Mouse (Mus musculus) stomach, embryonic 14.5 days (tissue): ENCODE results near the gene Lclat1. TPM values are rescaled to one million over a fixed set of nuclear protein-coding genes. Genes with fewer than 3 reads are reported as not detected.

Experiments
- ATAC-seq: fragments of 200-750 bp; cut with Nextera tagmentation; 2 replicates; pipeline ENCODE4 v1.8.0; 2017; ENCODE audit warnings: low read depth, moderate TSS enrichment; ENCODE audit not compliant: insufficient number of reproducible peaks, insufficient read depth, low FRiP score
- H3K27ac ChIP-seq: fragments of 300-500 bp; sonication (generic); 2 replicates; pipeline ENCODE4 v1.5.1; 2014; ENCODE audit warnings: mild to moderate bottlenecking, low read length, moderate library complexity, mixed read lengths
- H3K27me3 ChIP-seq: fragments of 300-500 bp; sonication (generic); 2 replicates; pipeline ENCODE4 v1.6.1; 2014; ENCODE audit warnings: low read length, control low read depth, mixed read lengths; ENCODE audit not compliant: control insufficient read depth, insufficient read depth
- H3K36me3 ChIP-seq: fragments of 300-500 bp; sonication (generic); 2 replicates; pipeline ENCODE4 v1.6.1; 2014; ENCODE audit warnings: mild to moderate bottlenecking, control low read depth, low read length, moderate library complexity, mixed read lengths; ENCODE audit not compliant: control insufficient read depth, insufficient read depth
- H3K4me1 ChIP-seq: fragments of 300-500 bp; sonication (generic); 2 replicates; pipeline ENCODE4 v1.6.1; 2014; ENCODE audit warnings: low read length, control low read depth, mixed read lengths; ENCODE audit not compliant: control insufficient read depth, insufficient read depth
- H3K4me2 ChIP-seq: fragments of 300-500 bp; sonication (generic); replicated peaks from 2 replicates; pipeline ENCODE4 v1.6.1; 2014; ENCODE audit warnings: low read depth, low read length, control low read depth
- H3K4me3 ChIP-seq: fragments of 300-500 bp; sonication (generic); 2 replicates; pipeline ENCODE4 v1.5.1; 2014; ENCODE audit warnings: low read depth, low read length, control low read depth
- H3K9ac ChIP-seq: fragments of 300-500 bp; sonication (generic); replicated peaks from 2 replicates; pipeline ENCODE4 v1.6.1; 2014; ENCODE audit warnings: low read depth, mild to moderate bottlenecking, control low read depth, low read length, moderate library complexity, mixed read lengths
- H3K9me3 ChIP-seq: fragments of 300-500 bp; sonication (generic); 2 replicates; pipeline ENCODE4 v1.6.1; 2016; ENCODE audit warnings: low read depth, low read length, control low read depth; ENCODE audit not compliant: control insufficient read depth
- WGBS: fragments of 180-500 bp; shearing (Covaris S2); extraction: QIAGEN DNeasy Blood & Tissue Kit; methylation state at CpG from one replicate; pipeline ENCODE4 v1.1.7; 2014; 5-methylcytosine and 5-hydroxymethylcytosine counted together
- polyA plus RNA-seq: library from polyadenylated mRNA; unstranded; fragments of >200 nt; fragmentation: Nextera tagmentation; extraction: Ambion mirVana; gene quantifications from 2 replicates; pipeline ENCODE4 v1.2.1, GENCODE M21; 2014

Gene Lclat1
- polyA plus RNA-seq, 1 experiment from 2014 or later, result 20.0 TPM

DNA sequence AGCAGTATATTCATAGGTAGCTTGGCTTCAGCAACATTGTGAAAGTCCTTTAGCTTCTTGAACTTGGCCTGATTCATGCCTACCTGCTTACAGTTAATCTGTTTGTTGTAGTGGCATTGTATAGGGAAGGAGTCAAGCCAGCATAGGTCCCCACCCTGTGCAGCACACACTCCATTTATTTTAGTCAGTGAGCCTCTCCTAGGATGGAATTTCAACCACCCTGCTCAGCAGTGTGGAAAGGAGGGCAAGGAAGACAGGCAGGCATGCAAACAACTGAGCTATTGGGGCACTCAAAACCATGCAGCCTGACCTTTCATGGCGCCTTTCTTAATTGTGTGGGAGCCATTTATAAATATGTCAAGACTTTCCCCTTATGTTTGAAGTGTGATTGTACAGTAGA is 92.6 kb downstream of the Lclat1 start:
- Histone ChIP-seq H3K36me3 (no peaks in the 10 kb centered on the region; the same call in 1 of the 2 replicates), H3K9ac (no peak overlapping the region), H3K4me3 (no peak overlapping the region), H3K4me2 (no peak overlapping the region), H3K4me1 (no peaks in the 10 kb centered on the region), H3K27me3 (no peaks in the 10 kb centered on the region), H3K9me3 (0 out of 2 replicates have a peak, but pooled peaks cover 3% of the 10 kb centered on the region), H3K27ac (no peak overlapping the region)
- 27% methylated on average over 1 of the region's 1 CpGs for WGBS
- no peak for ATAC-seq

DNA sequence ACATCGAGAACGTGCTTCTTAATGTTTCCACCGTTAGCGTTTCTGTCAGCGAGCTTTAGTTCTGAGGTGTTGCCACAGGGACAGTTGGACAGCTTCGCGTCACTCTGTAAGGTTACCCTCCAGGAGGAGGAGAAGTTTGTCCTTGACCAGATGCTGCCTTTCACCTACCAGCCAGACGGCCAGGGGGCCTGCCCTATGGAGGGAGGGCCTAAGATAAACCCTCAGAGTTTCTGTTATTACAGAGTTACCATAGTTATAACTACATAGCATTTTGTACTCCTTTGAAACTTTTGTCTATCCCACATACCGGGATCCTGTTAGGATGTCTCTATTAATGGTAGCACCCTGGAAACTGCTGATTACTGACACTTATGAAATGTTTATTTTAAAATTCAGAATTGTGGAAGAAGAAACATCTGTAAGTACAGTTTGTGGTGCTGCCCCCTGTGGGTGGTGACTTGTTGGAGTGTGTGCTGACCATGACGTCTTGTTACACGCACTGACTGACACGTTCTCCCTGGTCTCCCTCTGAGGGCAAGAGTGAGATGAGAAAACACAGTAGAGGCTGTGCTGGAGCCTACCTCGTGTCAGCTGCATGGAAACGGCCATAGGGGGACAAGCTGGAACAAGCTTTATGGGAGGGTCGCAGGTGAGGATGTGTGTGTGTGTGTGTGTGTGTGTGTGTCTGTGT is 96.0 kb downstream of the Lclat1 start:
- no peak overlapping the region for H3K9ac ChIP-seq
- H3K4me2 ChIP-seq, result no peak overlapping the region
- ATAC-seq, result no peak
- H3K36me3 ChIP-seq, result no peaks in the 10 kb centered on the region
- H3K4me1 ChIP-seq, result no peaks in the 10 kb centered on the region
- 0 out of 2 replicates have a peak, but pooled peaks cover 3% of the 10 kb centered on the region for H3K9me3 ChIP-seq
- H3K4me3 ChIP-seq, result no peak overlapping the region
- H3K27me3 ChIP-seq, result no peaks in the 10 kb centered on the region
- H3K27ac ChIP-seq, result no peak overlapping the region
- 79% methylated on average over 15 of the region's 15 CpGs for WGBS

DNA sequence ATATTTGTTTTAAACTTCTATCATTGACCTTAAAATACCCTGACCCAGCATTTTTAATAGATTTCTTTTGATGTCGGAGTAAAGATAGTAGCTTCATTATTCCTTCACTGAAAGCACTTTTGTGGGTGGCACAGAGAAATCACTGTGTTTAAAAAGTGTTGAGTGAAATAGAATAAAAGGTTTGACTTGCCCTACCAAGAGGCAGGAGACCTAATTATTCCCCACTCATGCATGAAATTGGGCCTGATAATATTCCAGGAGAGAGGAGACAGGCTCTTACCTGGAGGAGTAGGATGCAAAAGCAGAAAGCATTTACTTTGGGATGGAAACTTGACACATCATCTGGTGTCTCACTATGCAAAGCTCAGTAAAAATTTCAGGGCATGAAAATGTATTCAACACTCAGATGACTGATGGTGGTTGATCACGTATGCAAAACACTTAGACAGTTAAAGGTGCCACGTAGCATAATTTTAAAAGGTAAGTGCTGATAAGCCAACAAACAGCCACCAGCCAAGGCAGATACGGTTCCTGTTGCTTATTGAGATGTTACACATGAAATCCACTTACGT is 103.3 kb downstream of the Lclat1 start:
- Histone ChIP-seq H3K27me3 (no peaks in the 10 kb centered on the region), H3K9ac (no peak overlapping the region), H3K4me1 (no peaks in the 10 kb centered on the region), H3K36me3 (no peaks in the 10 kb centered on the region), H3K4me2 (no peak overlapping the region), H3K4me3 (no peak overlapping the region), H3K27ac (no peak overlapping the region), H3K9me3 (no peaks in the 10 kb centered on the region)
- whole genome bisulfite sequencing, result 84% methylated on average over 5 of the region's 5 CpGs
- ATAC-seq, result no peak

DNA sequence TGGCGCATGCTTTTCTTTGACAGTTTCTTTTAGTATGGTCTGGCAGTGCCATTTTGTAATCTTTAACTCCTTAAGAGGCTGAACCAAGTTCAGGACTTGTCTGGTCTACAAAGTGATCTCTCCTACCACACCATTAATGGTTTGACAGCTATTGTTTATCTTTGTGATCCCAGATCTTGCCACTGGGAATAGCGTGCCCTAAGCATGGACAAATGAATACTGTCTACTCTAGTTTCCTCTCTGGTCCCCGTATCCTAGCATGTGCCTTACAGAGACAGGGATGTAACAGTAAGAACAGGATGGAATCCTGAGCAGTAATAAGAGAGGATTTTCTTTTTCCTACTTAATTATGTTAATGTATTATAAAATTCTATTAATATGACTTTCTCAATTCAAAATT is 105.0 kb downstream of the Lclat1 start:
- no peak overlapping the region for H3K27ac ChIP-seq
- H3K9me3 ChIP-seq, result no peaks in the 10 kb centered on the region
- H3K36me3 ChIP-seq, result no peaks in the 10 kb centered on the region
- H3K27me3 ChIP-seq, result no peaks in the 10 kb centered on the region
- 65% methylated on average over 3 of the region's 3 CpGs for WGBS
- H3K4me1 ChIP-seq, result no peaks in the 10 kb centered on the region
- no peak overlapping the region for H3K4me2 ChIP-seq
- no peak overlapping the region for H3K4me3 ChIP-seq
- H3K9ac ChIP-seq, result no peak overlapping the region
- no peak for ATAC-seq

DNA sequence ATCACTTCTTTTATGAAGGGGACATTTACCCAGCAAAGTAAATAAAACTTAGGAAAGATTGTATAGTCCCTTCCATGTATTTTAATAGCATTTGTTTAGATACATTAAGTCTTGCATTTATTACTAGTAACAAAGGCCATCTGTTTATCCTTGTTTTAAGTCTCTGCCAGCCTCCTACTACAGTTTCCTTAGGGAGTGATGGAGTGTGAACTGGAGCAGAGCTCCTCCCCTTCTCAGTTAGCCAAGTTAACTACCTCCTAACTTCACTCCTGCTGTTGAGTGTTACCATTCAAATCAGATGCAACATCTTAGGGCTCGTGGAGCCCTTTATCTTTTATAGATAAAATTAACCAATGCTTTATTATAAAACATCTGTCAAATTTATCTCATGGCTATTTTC is 105.4 kb downstream of the Lclat1 start:
- H3K9me3 ChIP-seq, result no peaks in the 10 kb centered on the region
- WGBS, result 56% methylated on average over 1 of the region's 1 CpGs
- no peaks in the 10 kb centered on the region for H3K36me3 ChIP-seq
- no peak overlapping the region for H3K9ac ChIP-seq
- H3K4me2 ChIP-seq, result no peak overlapping the region
- H3K4me1 ChIP-seq, result no peaks in the 10 kb centered on the region
- H3K27ac ChIP-seq, result no peak overlapping the region
- no peak for ATAC-seq
- H3K27me3 ChIP-seq, result no peaks in the 10 kb centered on the region
- H3K4me3 ChIP-seq, result no peak overlapping the region

DNA sequence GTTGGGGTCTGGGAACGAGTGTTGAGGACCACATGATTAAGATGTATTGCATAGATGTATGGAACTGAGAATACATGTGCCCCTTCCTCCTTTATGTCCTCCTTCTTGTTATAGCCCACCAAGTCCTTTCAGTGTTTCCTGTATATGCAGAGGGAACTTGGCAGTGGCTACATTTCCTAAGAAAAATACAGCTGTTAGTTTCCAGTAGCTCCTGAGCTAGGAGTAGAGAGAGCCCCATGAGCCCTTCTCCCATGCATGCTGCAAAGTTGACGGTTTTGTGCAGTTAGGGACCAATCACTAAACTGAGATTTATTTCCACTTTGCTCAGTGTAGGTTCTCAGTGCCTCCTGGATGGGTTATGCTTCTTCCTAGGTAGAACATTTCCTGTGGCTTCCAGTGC is 105.9 kb downstream of the Lclat1 start:
- WGBS, result 45% methylated on average over 2 of the region's 2 CpGs
- H3K36me3 ChIP-seq, result no peaks in the 10 kb centered on the region
- ATAC-seq, result no peak
- H3K9me3 ChIP-seq, result no peaks in the 10 kb centered on the region
- no peaks in the 10 kb centered on the region for H3K27me3 ChIP-seq
- no peak overlapping the region for H3K9ac ChIP-seq
- no peak overlapping the region for H3K4me2 ChIP-seq
- H3K4me3 ChIP-seq, result no peak overlapping the region
- no peaks in the 10 kb centered on the region for H3K4me1 ChIP-seq
- no peak overlapping the region for H3K27ac ChIP-seq

DNA sequence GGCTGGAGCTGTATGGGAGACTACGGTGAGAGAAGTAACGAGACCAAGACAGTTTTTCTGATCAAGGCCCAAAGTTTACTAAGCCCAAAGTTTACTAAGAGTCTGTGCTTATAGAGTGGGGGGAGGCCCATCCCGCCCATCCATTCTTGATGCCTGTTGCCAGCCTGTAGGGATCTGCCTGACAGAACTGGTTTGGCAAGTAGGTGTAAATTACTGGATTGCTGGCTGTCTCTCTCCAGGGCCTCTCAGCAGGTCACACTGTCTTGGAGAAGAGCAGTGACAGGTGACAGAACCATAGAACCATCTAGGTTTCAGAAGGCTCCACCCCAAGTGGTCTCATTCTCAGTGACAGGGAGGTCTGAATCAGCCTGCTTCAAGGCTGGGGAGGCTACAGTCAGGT is 109.5 kb downstream of the Lclat1 start:
- no peaks in the 10 kb centered on the region for H3K27me3 ChIP-seq
- H3K4me1 ChIP-seq, result 0 out of 2 replicates have a peak, but pooled peaks cover 3% of the 10 kb centered on the region
- H3K27ac ChIP-seq, result no peak overlapping the region
- H3K9ac ChIP-seq, result no peak overlapping the region
- WGBS, result 68% methylated on average over 3 of the region's 3 CpGs
- ATAC-seq, result 0 out of 2 replicates have a peak, but pooled peaks have one; percentile 18
- H3K9me3 ChIP-seq, result no peaks in the 10 kb centered on the region
- no peak overlapping the region for H3K4me3 ChIP-seq
- no peak overlapping the region for H3K4me2 ChIP-seq
- no peaks in the 10 kb centered on the region for H3K36me3 ChIP-seq

DNA sequence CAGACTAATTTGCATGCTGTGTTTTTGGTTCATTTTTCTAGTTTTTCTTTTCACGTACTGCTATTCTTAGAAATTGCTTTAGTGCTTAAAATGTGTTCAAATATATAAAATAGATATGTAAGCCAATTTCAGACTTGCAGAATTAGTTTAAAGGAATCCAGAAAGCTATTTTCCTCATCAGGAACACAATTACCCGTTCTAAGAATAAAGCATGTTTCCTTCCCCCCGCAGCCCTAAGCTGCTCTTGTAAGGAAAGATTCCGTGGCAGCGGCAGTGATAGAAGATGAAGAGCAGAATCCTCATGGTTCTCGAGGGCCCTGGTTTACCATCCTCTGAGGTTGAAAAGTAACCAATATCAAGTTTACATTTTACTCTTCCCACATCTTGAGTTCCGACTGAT is 113.0 kb downstream of the Lclat1 start:
- H3K4me3 ChIP-seq, result no peak overlapping the region
- no peak overlapping the region for H3K9ac ChIP-seq
- WGBS, result 73% methylated on average over 7 of the region's 7 CpGs
- no peak for ATAC-seq
- no peaks in the 10 kb centered on the region for H3K36me3 ChIP-seq
- no peaks in the 10 kb centered on the region for H3K27me3 ChIP-seq
- peaks cover 12% of the 10 kb centered on the region for H3K4me1 ChIP-seq
- no peaks in the 10 kb centered on the region for H3K9me3 ChIP-seq
- H3K4me2 ChIP-seq, result no peak overlapping the region
- no peak overlapping the region for H3K27ac ChIP-seq

DNA sequence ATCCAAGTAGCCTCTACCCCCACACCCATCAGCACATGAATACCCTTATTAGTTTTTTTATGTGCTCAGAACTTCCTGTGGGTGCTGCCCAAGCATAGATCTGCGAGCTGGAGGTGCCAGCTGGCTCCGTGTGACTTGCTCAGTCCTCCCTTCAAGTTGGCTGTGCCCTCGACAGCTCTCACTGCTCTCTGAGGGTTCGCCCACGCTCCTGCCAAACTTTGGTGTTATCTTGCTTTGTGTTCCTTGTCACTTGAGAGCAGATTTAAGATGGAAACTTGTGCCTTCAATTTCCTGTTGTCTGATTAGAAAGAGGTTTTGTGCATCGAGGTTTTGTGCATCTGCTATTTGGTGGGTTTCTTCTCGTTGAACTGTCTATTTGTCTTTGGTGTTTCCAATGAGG is 114.3 kb downstream of the Lclat1 start:
- Histone ChIP-seq H3K36me3 (no peaks in the 10 kb centered on the region), H3K27ac (no peak overlapping the region), H3K9me3 (no peaks in the 10 kb centered on the region), H3K4me2 (no peak overlapping the region), H3K4me3 (no peak overlapping the region), H3K27me3 (no peaks in the 10 kb centered on the region), H3K4me1 (peaks cover 12% of the 10 kb centered on the region), H3K9ac (no peak overlapping the region)
- 67% methylated on average over 7 of the region's 7 CpGs for WGBS
- ATAC-seq, result no peak
